ENCODE assay signal across 8 mouse cellular contexts in the genomic region with DNA sequence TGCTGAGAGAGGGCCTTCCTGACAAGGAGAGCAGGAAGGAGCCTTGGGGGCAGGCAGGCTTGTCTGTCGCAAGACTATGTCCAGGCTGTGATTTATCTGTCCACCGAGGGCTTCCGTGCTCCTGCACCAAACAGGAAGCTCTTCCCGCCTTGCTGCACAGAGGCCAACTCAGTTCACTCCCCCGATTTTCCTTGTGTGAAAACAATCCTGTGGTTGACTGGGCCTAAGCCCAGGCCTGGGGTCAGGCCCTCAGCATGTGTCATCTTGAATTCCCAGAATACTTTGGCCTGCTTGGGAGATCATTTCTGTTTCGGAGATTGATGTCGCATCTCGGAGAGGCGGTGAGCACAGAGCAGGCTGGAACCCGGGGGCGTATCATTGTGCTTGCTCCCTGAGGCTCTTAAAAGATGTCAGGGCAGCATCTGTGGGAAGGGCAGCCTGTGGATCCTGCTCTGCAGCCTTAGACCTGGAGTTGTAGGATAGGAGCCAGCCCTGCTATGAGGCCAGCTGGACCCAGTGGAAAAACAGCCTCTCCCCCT. TPM values are rescaled to one million over a fixed set of nuclear protein-coding genes. Genes with fewer than 3 reads are reported as not detected.
DNase-seq lines count a peak whose midpoint lies in the region; ATAC-seq and TF ChIP-seq lines count a peak whose summit lies in the region.

No protein-coding gene starts in this region.

- peaks cover 12% of the 10 kb centered on the region for H3K36me3 ChIP-seq in forebrain, embryonic 14.5 days (ENCODE audit: control insufficient read depth, insufficient read depth, low read length)
- H3K36me3 ChIP-seq in limb, embryonic 13.5 days: peaks cover 21% of the 10 kb centered on the region
- H3K36me3 ChIP-seq in neural tube, embryonic 11.5 days (ENCODE audit: control insufficient read depth, insufficient read depth, low read length): no peaks in the 10 kb centered on the region

- no peaks in the 10 kb centered on the region for H3K9me3 ChIP-seq in forebrain, embryonic 14.5 days (replicated peaks; ENCODE audit: control insufficient read depth, low read length)
- H3K9me3 ChIP-seq in limb, embryonic 13.5 days: no peaks in the 10 kb centered on the region
- H3K9me3 ChIP-seq in neural tube, embryonic 11.5 days (ENCODE audit: control insufficient read depth, low read length): no peaks in the 10 kb centered on the region

- 0 out of 2 replicates have a peak, but pooled peaks have one; percentile 5 for TF ChIP-seq CTCF in layer of hippocampus, adult 2 months (conservative IDR thresholded peaks at IDR 0.05)

- DNase-seq in layer of hippocampus, adult 2 months (ENCODE audit: low spot score in 2 of 2): no peak
- DNase-seq in layer of hippocampus, postnatal 25 days (ENCODE audit: extremely low spot score in 1 of 2, low spot score in 1 of 2): no peak
- DNase-seq in forebrain, embryonic 14.5 days (ENCODE audit: low spot score): no peak
- DNase-seq in heart, postnatal 36 days: peak; percentile 70 to 75
- DNase-seq in neural tube, embryonic 11.5 days (ENCODE audit: low spot score): peak; percentile 42
- DNase-seq in thymus, postnatal 0 days (ENCODE audit: low spot score): no peak

- no peak overlapping the region for H3K4me2 ChIP-seq in forebrain, embryonic 14.5 days (ENCODE audit: low read length)
- H3K4me2 ChIP-seq in limb, embryonic 13.5 days (replicated peaks): no peak overlapping the region
- H3K4me2 ChIP-seq in neural tube, embryonic 11.5 days (ENCODE audit: low read depth): no peak overlapping the region

- peak overlapping the region; percentile 62 for H3K27ac ChIP-seq in layer of hippocampus, adult 2 months
- 0 out of 2 replicates have a peak overlapping the region, but pooled peaks have one; percentile 36 for H3K27ac ChIP-seq in forebrain, embryonic 14.5 days (ENCODE audit: low read depth, low read length)
- H3K27ac ChIP-seq in limb, embryonic 13.5 days: no peak overlapping the region
- H3K27ac ChIP-seq in neural tube, embryonic 11.5 days (ENCODE audit: low read depth, low read length): peak overlapping the region; percentile 64

- H3K4me1 ChIP-seq in forebrain, embryonic 14.5 days (ENCODE audit: control insufficient read depth, insufficient read depth, low read length): peaks cover 35% of the 10 kb centered on the region
- H3K4me1 ChIP-seq in limb, embryonic 13.5 days: peaks cover 44% of the 10 kb centered on the region
- H3K4me1 ChIP-seq in neural tube, embryonic 11.5 days (ENCODE audit: control insufficient read depth, insufficient read depth, low read length): peaks cover 38% of the 10 kb centered on the region

- intact Hi-C loops in heart, postnatal 36 days (cut with DNase I): loop anchor here (2.0 kb wide), 2 partner anchors 21 to 33 kb away; no protein-coding TSS in a partner anchor

- ATAC-seq in forebrain, embryonic 14.5 days: no peak
- ATAC-seq in limb, embryonic 13.5 days (ENCODE audit: low FRiP score, low read depth): no peak
- no peak for ATAC-seq in neural tube, embryonic 11.5 days (ENCODE audit: insufficient read depth, low FRiP score, low TSS enrichment)
- no peak for ATAC-seq in CD4-positive, CD25-positive, alpha-beta regulatory T cell, adult 4 months

- H3K9ac ChIP-seq in forebrain, embryonic 14.5 days (ENCODE audit: low read length): no peak overlapping the region
- H3K9ac ChIP-seq in limb, embryonic 13.5 days: peak overlapping the region; percentile 15; the same call in 1 of the 2 replicates
- H3K9ac ChIP-seq in neural tube, embryonic 11.5 days (ENCODE audit: low read length): peak overlapping the region; percentile 11; the same call in 1 of the 2 replicates

- H3K4me3 ChIP-seq in layer of hippocampus, adult 2 months: no peak overlapping the region
- H3K4me3 ChIP-seq in forebrain, embryonic 14.5 days (ENCODE audit: low read depth, low read length): no peak overlapping the region
- H3K4me3 ChIP-seq in limb, embryonic 13.5 days: no peak overlapping the region
- no peak overlapping the region for H3K4me3 ChIP-seq in neural tube, embryonic 11.5 days (ENCODE audit: low read depth, low read length)

- WGBS in forebrain, embryonic 14.5 days: 85% methylated on average over 11 of the region's 11 CpGs
- WGBS in limb, embryonic 13.5 days: 50% methylated on average over 11 of the region's 11 CpGs
- 31% methylated on average over 11 of the region's 11 CpGs for WGBS in neural tube, embryonic 11.5 days

- H3K27me3 ChIP-seq in forebrain, embryonic 14.5 days (replicated peaks; ENCODE audit: control insufficient read depth, insufficient read depth, low read length): no peaks in the 10 kb centered on the region
- H3K27me3 ChIP-seq in limb, embryonic 13.5 days: no peaks in the 10 kb centered on the region
- H3K27me3 ChIP-seq in neural tube, embryonic 11.5 days (ENCODE audit: control insufficient read depth, insufficient read depth, low read length): no peaks in the 10 kb centered on the region

RNA-seq across cellular contexts. Expression of gene Gramd4, which starts 32.6 kb away (rescaled TPM):
- 10 to 100 TPM; 24.8 to 28.7 TPM for total RNA-seq in layer of hippocampus, adult 2 months (2021)
- 10 to 100 TPM; 25.9 to 27.7 TPM for total RNA-seq in layer of hippocampus, postnatal 25 days (2021)
- polyA plus RNA-seq in forebrain, embryonic 14.5 days (2014; fragmentation: Nextera tagmentation; extraction: Ambion mirVana): 20.7 and 28.0 TPM in 2 replicates
- 10 to 100 TPM; 29.6 to 35.3 TPM for total RNA-seq in heart, postnatal 36 days (2021)
- 15.0 and 15.3 TPM in 2 replicates for polyA plus RNA-seq in limb, embryonic 13.5 days (2015; fragmentation: Nextera tagmentation; extraction: Ambion mirVana)
- 10.5 and 11.7 TPM in 2 replicates for polyA plus RNA-seq in neural tube, embryonic 11.5 days (2014; fragmentation: Nextera tagmentation; extraction: Ambion mirVana)
- polyA plus RNA-seq in thymus, postnatal 0 days (2015; fragmentation: Nextera tagmentation; extraction: Ambion mirVana): 14.8 TPM in 2 replicates
- 10 to 100 TPM; 25.3 to 25.7 TPM for polyA plus RNA-seq in CD4-positive, CD25-positive, alpha-beta regulatory T cell, adult 4 months (2017; shearing (Covaris generic))

RNA-seq across cellular contexts. Expression of gene Celsr1, which starts 56.5 kb away (rescaled TPM):
- 1 to 10 TPM; 5.5 to 5.8 TPM for total RNA-seq in layer of hippocampus, adult 2 months (2021)
- 1 to 10 TPM; 4.5 to 6.1 TPM for total RNA-seq in layer of hippocampus, postnatal 25 days (2021)
- 8.6 and 9.6 TPM in 2 replicates for polyA plus RNA-seq in forebrain, embryonic 14.5 days (2014; fragmentation: Nextera tagmentation; extraction: Ambion mirVana)
- total RNA-seq in heart, postnatal 36 days (2021): 1 to 10 TPM; 6.4 to 7.2 TPM
- 2.0 TPM in 2 replicates for polyA plus RNA-seq in limb, embryonic 13.5 days (2015; fragmentation: Nextera tagmentation; extraction: Ambion mirVana)
- polyA plus RNA-seq in neural tube, embryonic 11.5 days (2014; fragmentation: Nextera tagmentation; extraction: Ambion mirVana): 5.1 and 5.4 TPM in 2 replicates
- polyA plus RNA-seq in thymus, postnatal 0 days (2015; fragmentation: Nextera tagmentation; extraction: Ambion mirVana): 2.9 and 3.6 TPM in 2 replicates
- polyA plus RNA-seq in CD4-positive, CD25-positive, alpha-beta regulatory T cell, adult 4 months (2017; shearing (Covaris generic)): 1 to 10 TPM; 3.3 to 3.8 TPM

Comparison
In these comparisons a context has a peak if more than half of its experiments do, and no peak if none do; other contexts are left out.
1. DNase-seq: peak in heart, postnatal 36 days (2 of 2) and neural tube, embryonic 11.5 days (single experiment); none in layer of hippocampus, adult 2 months (0 of 2), layer of hippocampus, postnatal 25 days (0 of 2), forebrain, embryonic 14.5 days (single experiment) and thymus, postnatal 0 days (single experiment).